Mouse (Mus musculus) testis, adult 2 months (tissue): ENCODE data around the gene Arl8a.

ENCODE experiments used
- CTCF ChIP-seq: fragments of 200-500 bp; IDR thresholded peaks from 2 replicates; pipeline ENCODE4 v1.5.1; 2012; ENCODE audit warnings: low read depth, mild to moderate bottlenecking, inconsistent platforms, low read length, moderate library complexity; ENCODE audit not compliant: control insufficient read depth, insufficient read depth, insufficient replicate concordance
- POLR2A ChIP-seq: fragments of 200-500 bp; IDR thresholded peaks from 2 replicates; pipeline ENCODE4 v1.6.1; 2012; ENCODE audit warnings: low read depth, mild to moderate bottlenecking, inconsistent platforms, low read length, moderate library complexity; ENCODE audit not compliant: control insufficient read depth

DNA sequence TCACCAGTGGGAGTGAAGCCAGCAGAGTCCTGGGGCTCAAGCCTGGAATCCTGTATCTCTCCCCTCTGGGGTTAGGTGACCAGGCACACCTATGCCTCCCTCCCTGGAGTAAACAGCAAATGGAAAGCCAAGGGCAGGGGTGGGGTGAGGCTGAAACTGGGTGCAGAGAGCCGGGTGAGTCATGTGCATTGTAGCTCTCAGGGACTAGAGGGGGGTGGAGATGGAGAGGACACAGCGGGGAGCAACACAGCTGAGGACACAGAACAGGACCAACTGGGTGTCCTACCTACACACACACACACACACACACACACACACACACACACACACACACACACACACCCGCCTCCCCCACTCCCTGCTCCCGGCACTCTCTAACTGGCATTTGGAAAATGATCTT lies 36.8 kb downstream of the Arl8a start:
- no peak for TF ChIP-seq CTCF
- TF ChIP-seq POLR2A: no peak
